Mouse (Mus musculus): ENCODE measurements around the gene Mal. TPM values are rescaled to one million over a fixed set of nuclear protein-coding genes. Genes with fewer than 3 reads are reported as not detected.
"Not testable (repeated sequence)": the region's sequence is repeated elsewhere in the genome, so short reads cannot be mapped to it uniquely, and the experiment has no call there.

The Mal gene
- polyA plus RNA-seq, 1 experiment from 2014 or later: 49.8 TPM

- Histone ChIP-seq H3K9ac (replicated peaks; ENCODE audit: low read depth) (no peak overlapping the region), H3K4me3 (ENCODE audit: low read depth, low read length) (no peak overlapping the region), H3K9me3 (ENCODE audit: low read length) (no peaks in the 10 kb centered on the region), H3K27ac (ENCODE audit: low read length) (no peak overlapping the region), H3K4me2 (replicated peaks; ENCODE audit: low read depth, low read length) (no peak overlapping the region), H3K27me3 (replicated peaks; ENCODE audit: insufficient read depth, low read length) (no peaks in the 10 kb centered on the region), H3K4me1 (ENCODE audit: insufficient read depth, low read depth, low read length) (no peaks in the 10 kb centered on the region), H3K36me3 (ENCODE audit: insufficient read depth, low read length) (no peaks in the 10 kb centered on the region)
- ATAC-seq (no peak), DNase-seq (ENCODE audit: low spot score) (no peak)
- WGBS: 94% methylated on average over 4 of the region's 4 CpGs
- TF ChIP-seq CTCF (IDR thresholded peaks at IDR 0.05): no peak
- no peak for TF ChIP-seq EP300 (IDR thresholded peaks at IDR 0.05)
These were observed 44.2 kb downstream of the Mal start for GRCm38 (mm10) chr2:127612288-127612687.

GRCm38 (mm10) chr2:127611386-127611785 lies 45.1 kb downstream of the Mal start:
- ATAC-seq: no peak
- Histone ChIP-seq H3K4me3 (ENCODE audit: low read depth, low read length) (no peak overlapping the region), H3K27me3 (replicated peaks; ENCODE audit: insufficient read depth, low read length) (no peaks in the 10 kb centered on the region), H3K4me1 (ENCODE audit: insufficient read depth, low read depth, low read length) (no peaks in the 10 kb centered on the region), H3K9me3 (ENCODE audit: low read length) (no peaks in the 10 kb centered on the region), H3K4me2 (replicated peaks; ENCODE audit: low read depth, low read length) (no peak overlapping the region), H3K27ac (ENCODE audit: low read length) (no peak overlapping the region), H3K9ac (replicated peaks; ENCODE audit: low read depth) (no peak overlapping the region), H3K36me3 (ENCODE audit: insufficient read depth, low read length) (no peaks in the 10 kb centered on the region)
- 45% methylated on average over 4 of the region's 4 CpGs for WGBS
- no peak for DNase-seq (ENCODE audit: low spot score)
- TF ChIP-seq CTCF (IDR thresholded peaks at IDR 0.05) (no peak), EP300 (IDR thresholded peaks at IDR 0.05) (no peak)

GRCm38 (mm10) chr2:127608986-127609385 lies 47.5 kb downstream of the Mal start:
- Histone ChIP-seq H3K27ac (ENCODE audit: low read length) (no peak overlapping the region), H3K4me2 (replicated peaks; ENCODE audit: low read depth, low read length) (no peak overlapping the region), H3K9ac (replicated peaks; ENCODE audit: low read depth) (no peak overlapping the region), H3K4me3 (ENCODE audit: low read depth, low read length) (no peak overlapping the region), H3K27me3 (replicated peaks; ENCODE audit: insufficient read depth, low read length) (no peaks in the 10 kb centered on the region), H3K4me1 (ENCODE audit: insufficient read depth, low read depth, low read length) (no peaks in the 10 kb centered on the region), H3K9me3 (ENCODE audit: low read length) (no peaks in the 10 kb centered on the region), H3K36me3 (ENCODE audit: insufficient read depth, low read length) (peaks cover 5% of the 10 kb centered on the region; the same call in 1 of the 2 replicates)
- 10% methylated on average over 5 of the region's 5 CpGs for WGBS
- no peak for TF ChIP-seq EP300 (IDR thresholded peaks at IDR 0.05)
- TF ChIP-seq CTCF (IDR thresholded peaks at IDR 0.05): no peak
- no peak for DNase-seq (ENCODE audit: low spot score)
- ATAC-seq: peak; percentile 30; the same call in 1 of the 2 replicates

GRCm38 (mm10) chr2:127608234-127608633 lies 48.3 kb downstream of the Mal start:
- no peak overlapping the region for H3K9ac ChIP-seq (replicated peaks; ENCODE audit: low read depth)
- WGBS: 42% methylated on average over 3 of the region's 3 CpGs
- TF ChIP-seq EP300 (IDR thresholded peaks at IDR 0.05) (no peak), CTCF (IDR thresholded peaks at IDR 0.05) (peak; percentile 68)
- peak; percentile 77 for DNase-seq (ENCODE audit: low spot score)
- peaks cover 5% of the 10 kb centered on the region; the same call in 1 of the 2 replicates for H3K36me3 ChIP-seq (ENCODE audit: insufficient read depth, low read length)
- ATAC-seq: no peak
- H3K27me3 ChIP-seq (replicated peaks; ENCODE audit: insufficient read depth, low read length): no peaks in the 10 kb centered on the region
- no peaks in the 10 kb centered on the region for H3K4me1 ChIP-seq (ENCODE audit: insufficient read depth, low read depth, low read length)
- no peak overlapping the region for H3K4me2 ChIP-seq (replicated peaks; ENCODE audit: low read depth, low read length)
- H3K27ac ChIP-seq (ENCODE audit: low read length): no peak overlapping the region
- H3K9me3 ChIP-seq (ENCODE audit: low read length): no peaks in the 10 kb centered on the region
- H3K4me3 ChIP-seq (ENCODE audit: low read depth, low read length): no peak overlapping the region

GRCm38 (mm10) chr2:127605203-127605602 lies 51.3 kb downstream of the Mal start:
- H3K36me3 ChIP-seq (ENCODE audit: insufficient read depth, low read length): peaks cover 15% of the 10 kb centered on the region

GRCm38 (mm10) chr2:127603383-127603782 lies 53.1 kb downstream of the Mal start:
- not testable (repeated sequence) for H3K4me1 ChIP-seq (ENCODE audit: insufficient read depth, low read depth, low read length); H3K9me3 ChIP-seq (ENCODE audit: low read length); H3K4me3 ChIP-seq (ENCODE audit: low read depth, low read length); H3K9ac ChIP-seq (replicated peaks; ENCODE audit: low read depth); ATAC-seq; H3K27me3 ChIP-seq (replicated peaks; ENCODE audit: insufficient read depth, low read length); H3K4me2 ChIP-seq (replicated peaks; ENCODE audit: low read depth, low read length); H3K27ac ChIP-seq (ENCODE audit: low read length); DNase-seq (ENCODE audit: low spot score)
- WGBS: 84% methylated on average over 5 of the region's 8 CpGs
- H3K36me3 ChIP-seq (ENCODE audit: insufficient read depth, low read length): peaks cover 27% of the 10 kb centered on the region

More at GRCm38 (mm10) chr2:127605203-127605602, 51.3 kb downstream of the Mal start:
- 81% methylated on average over 3 of the region's 3 CpGs for WGBS
- TF ChIP-seq CTCF (IDR thresholded peaks at IDR 0.05): no peak
- no peak for TF ChIP-seq EP300 (IDR thresholded peaks at IDR 0.05)
- H3K4me1 ChIP-seq (ENCODE audit: insufficient read depth, low read depth, low read length): no peaks in the 10 kb centered on the region
- H3K27ac ChIP-seq (ENCODE audit: low read length): no peak overlapping the region
- no peak for ATAC-seq
- no peaks in the 10 kb centered on the region for H3K9me3 ChIP-seq (ENCODE audit: low read length)
- H3K9ac ChIP-seq (replicated peaks; ENCODE audit: low read depth): no peak overlapping the region
- no peak overlapping the region for H3K4me3 ChIP-seq (ENCODE audit: low read depth, low read length)
- no peak for DNase-seq (ENCODE audit: low spot score)
- H3K4me2 ChIP-seq (replicated peaks; ENCODE audit: low read depth, low read length): no peak overlapping the region
- no peaks in the 10 kb centered on the region for H3K27me3 ChIP-seq (replicated peaks; ENCODE audit: insufficient read depth, low read length)

- Histone ChIP-seq H3K27ac (ENCODE audit: low read length) (no peak overlapping the region), H3K36me3 (ENCODE audit: insufficient read depth, low read length) (no peaks in the 10 kb centered on the region), H3K4me2 (replicated peaks; ENCODE audit: low read depth, low read length) (no peak overlapping the region), H3K4me1 (ENCODE audit: insufficient read depth, low read depth, low read length) (peaks cover 10% of the 10 kb centered on the region; the same call in 1 of the 2 replicates), H3K4me3 (ENCODE audit: low read depth, low read length) (no peak overlapping the region), H3K27me3 (replicated peaks; ENCODE audit: insufficient read depth, low read length) (no peaks in the 10 kb centered on the region), H3K9me3 (ENCODE audit: low read length) (no peaks in the 10 kb centered on the region), H3K9ac (replicated peaks; ENCODE audit: low read depth) (no peak overlapping the region)
- peak; percentile 7; the same call in 1 of the 2 replicates for TF ChIP-seq CTCF (IDR thresholded peaks at IDR 0.05)
- no peak for TF ChIP-seq EP300 (IDR thresholded peaks at IDR 0.05)
- no peak for ATAC-seq
- no peak for DNase-seq (ENCODE audit: low spot score)
- 73% methylated on average over 4 of the region's 4 CpGs for WGBS
These were observed 65.7 kb downstream of the Mal start for GRCm38 (mm10) chr2:127590840-127591239.

Data from lung, postnatal 0 days (tissue).